Mouse (Mus musculus) bone marrow macrophage, adult 2 months (primary cell): ENCODE results near the gene Camk2b.

ENCODE experiments used
- CTCF ChIP-seq: IDR thresholded peaks from 2 replicates; pipeline ENCODE4 v1.5.1; 2012; ENCODE audit warnings: low read depth, mild to moderate bottlenecking, low read length, moderate library complexity
- POLR2A ChIP-seq: IDR thresholded peaks from 2 replicates; pipeline ENCODE4 v1.6.1; 2012; ENCODE audit warnings: mild to moderate bottlenecking, low read depth, low read length, borderline replicate concordance

- TF ChIP-seq CTCF (no peak), POLR2A (no peak)
Measured at GRCm38 (mm10) chr11:5989954-5990593, 76.1 kb downstream of the Camk2b start.
